Mouse (Mus musculus) large intestine, adult 2 months (tissue): ENCODE results near the gene Nek7. TPM values are rescaled to one million over a fixed set of nuclear protein-coding genes. Genes with fewer than 3 reads are reported as not detected.

ENCODE experiments used
- DNase-seq: peaks from one replicate; pipeline ENCODE4 v3.0.0-alpha.2; 2012; ENCODE audit warnings: low read depth, low spot score
- WGBS: fragments of 180-500 bp; shearing (Covaris S2); methylation state at CpG from one replicate; pipeline ENCODE4 v1.1.7; 2018; 5-methylcytosine and 5-hydroxymethylcytosine counted together
- polyA plus RNA-seq: library from polyadenylated mRNA; depleted of rRNA; stranded (reverse); fragments of >200 nt; gene quantifications from 2 replicates; pipeline ENCODE4 v1.2.3, GENCODE M21; 2012

Gene Nek7
- polyA plus RNA-seq, 1 experiment, result 3.7 TPM

DNA sequence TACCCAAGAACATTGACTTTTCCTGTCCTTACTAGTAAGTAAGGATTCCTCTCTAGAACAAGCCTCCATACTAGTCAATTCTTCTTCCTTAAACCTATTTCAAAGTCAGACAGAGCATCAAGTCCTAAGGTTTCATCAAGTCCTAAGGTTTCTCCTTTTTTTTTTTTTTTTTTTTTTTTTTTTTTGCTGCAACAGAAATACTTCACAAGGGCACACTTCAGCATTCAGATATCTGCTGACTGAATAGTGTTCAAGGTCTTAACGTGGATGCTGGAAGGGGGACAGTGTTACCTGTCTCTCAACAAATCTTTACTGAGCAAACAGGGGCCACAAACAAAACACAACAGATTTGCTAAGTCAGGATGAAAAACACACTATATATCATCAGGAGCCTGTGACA is 7.8 kb downstream of the Nek7 start:
- 70% methylated on average over 1 of the region's 1 CpGs for WGBS

GRCm38 (mm10) chr1:138609176-138609575 is 10.8 kb downstream of the Nek7 start:
- DNase-seq, result no peak

More for the DNA sequence above, 7.8 kb downstream of the Nek7 start:
- no peak for DNase-seq

DNA sequence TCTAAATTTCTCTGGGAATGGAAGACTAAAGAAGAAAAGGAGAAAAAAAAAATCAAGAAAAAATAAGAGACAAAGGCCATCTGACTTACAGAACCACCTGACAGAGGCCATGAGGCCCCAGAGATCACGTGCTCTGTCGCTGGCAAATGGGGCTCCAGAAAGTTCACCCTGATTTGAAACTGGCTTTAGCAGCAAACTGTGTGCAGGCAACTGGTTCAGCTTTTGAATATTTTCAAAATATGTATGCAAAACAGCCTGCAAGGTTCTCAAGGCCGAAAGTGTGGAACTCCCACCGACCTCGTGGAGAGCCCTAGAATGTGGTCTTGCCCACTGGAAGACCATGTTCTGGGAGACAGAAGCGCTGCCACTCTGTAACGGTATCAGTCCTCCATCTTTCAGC is 11.6 kb downstream of the Nek7 start:
- 94% methylated on average over 7 of the region's 7 CpGs for WGBS
- DNase-seq, result no peak

More at GRCm38 (mm10) chr1:138609176-138609575, 10.8 kb downstream of the Nek7 start:
- 88% methylated on average over 12 of the region's 12 CpGs for WGBS

DNA sequence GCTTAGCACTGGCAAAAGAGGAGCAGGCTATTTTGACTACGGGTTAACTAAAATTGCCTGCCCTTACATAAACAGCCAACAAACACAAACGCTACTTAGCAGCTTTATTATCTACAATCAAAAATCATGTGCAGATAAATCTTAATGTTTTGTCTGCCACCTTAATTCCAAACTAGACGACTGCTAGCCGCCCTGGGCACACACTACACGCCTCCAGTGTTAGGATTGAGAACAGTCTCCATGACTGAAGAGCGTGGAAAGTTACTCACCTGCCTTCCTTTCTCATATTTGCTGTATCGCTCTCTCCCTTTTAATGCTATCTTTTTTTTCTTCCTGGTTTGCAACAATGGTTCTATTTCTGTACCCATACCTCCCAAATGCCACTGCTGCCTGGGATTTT is 12.1 kb downstream of the Nek7 start:
- 77% methylated on average over 7 of the region's 7 CpGs for WGBS
- no peak for DNase-seq

GRCm38 (mm10) chr1:138606771-138607170 is 13.2 kb downstream of the Nek7 start:
- DNase-seq, result no peak

DNA sequence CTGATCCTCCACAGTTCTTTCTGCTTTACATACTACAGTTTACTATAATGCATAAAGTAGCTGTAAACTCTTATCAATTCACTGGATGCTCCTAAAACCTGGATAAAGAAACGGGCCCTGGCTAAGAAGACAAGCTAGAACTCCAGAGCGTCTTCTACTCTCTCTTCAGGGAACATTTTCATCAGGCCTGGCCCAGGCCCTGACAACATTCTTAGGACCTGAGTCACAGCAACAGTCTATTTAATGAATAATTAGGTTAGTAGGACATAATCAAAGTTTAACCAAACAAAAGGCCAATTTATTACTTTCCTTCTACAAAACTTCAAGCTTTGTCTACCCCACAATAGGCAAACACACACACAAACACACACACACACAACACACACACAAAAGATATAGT is 15.2 kb downstream of the Nek7 start:
- DNase-seq, result no peak
- 60% methylated on average over 2 of the region's 2 CpGs for WGBS

More at GRCm38 (mm10) chr1:138606771-138607170, 13.2 kb downstream of the Nek7 start:
- WGBS, result 75% methylated on average over 8 of the region's 8 CpGs

GRCm38 (mm10) chr1:138603974-138604373 is 16.0 kb downstream of the Nek7 start:
- 99% methylated on average over 4 of the region's 4 CpGs for WGBS
- DNase-seq, result no peak

- WGBS, result 90% methylated on average over 11 of the region's 11 CpGs
- no peak for DNase-seq
Measured at GRCm38 (mm10) chr1:138598087-138598486, 21.9 kb downstream of the Nek7 start.

DNA sequence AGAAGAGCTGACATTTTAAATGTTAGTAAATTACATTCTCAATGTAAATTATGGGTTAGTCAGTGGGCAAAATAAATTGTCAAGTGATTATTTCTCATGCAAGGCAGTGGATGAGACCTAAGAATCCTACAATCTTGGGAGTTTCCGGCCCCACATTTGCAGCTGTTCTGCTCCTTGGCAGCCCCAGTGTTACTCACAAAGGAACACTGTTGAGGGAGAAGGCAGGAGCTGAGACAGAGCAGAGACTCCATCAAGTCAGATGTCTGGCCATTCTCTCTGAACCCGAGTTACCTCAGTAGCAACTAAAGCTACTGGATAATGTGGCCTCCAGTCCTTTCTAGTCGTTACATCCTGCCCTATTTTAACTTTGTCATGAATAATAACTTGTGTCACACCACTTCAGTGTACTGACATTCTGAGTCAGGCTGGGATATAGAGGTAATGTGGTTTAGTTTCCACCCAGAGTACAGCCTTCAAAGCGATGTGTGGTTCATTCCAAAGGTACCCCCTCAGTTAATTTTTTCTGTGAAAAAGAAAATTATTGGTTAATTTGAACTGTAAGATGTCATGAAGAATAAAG is 23.7 kb downstream of the Nek7 start:
- no peak for DNase-seq
- WGBS, result 76% methylated on average over 4 of the region's 4 CpGs

DNA sequence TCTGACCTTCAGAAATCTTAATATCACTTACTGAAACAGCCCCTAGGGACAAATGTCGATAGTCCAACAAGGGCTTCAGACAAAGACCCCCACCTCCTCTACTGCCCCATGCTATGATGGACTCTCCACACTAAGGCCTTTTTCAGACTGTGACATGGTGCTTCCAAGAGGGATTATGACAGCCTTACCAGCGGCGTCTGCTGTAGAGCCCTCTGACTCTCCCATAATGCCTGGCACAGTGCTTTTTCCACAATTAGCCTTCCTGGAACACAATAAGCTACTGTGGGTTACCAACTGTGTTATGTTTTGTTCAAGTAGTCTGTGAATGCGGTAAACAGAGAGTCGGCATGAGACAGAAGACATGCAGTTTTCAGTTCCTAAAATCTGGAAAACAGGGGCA is 25.0 kb downstream of the Nek7 start:
- no peak for DNase-seq
- WGBS, result 81% methylated on average over 5 of the region's 5 CpGs

GRCm38 (mm10) chr1:138593922-138594321 is 26.0 kb downstream of the Nek7 start:
- 84% methylated on average over 5 of the region's 5 CpGs for WGBS

DNA sequence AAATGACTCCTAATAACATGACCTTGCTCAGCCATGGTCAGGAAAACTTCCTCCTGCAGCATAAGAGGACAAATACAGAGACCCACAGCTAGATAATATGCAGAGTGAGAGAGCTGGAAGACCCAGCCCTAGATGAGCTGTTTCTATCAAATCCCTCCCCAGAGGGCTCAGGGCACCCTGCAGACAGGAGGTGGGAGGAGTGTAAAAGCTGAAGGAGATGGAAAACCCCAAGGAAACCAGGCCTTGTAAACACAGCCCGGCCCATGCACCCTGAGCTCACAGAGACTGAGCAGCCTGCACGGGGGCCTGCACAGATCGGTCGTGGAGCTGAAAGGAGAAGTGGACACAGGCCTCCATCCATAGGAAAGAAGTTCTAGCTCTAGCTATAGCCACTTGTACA is 27.5 kb downstream of the Nek7 start:
- 69% methylated on average over 4 of the region's 4 CpGs for WGBS

More at GRCm38 (mm10) chr1:138593922-138594321, 26.0 kb downstream of the Nek7 start:
- DNase-seq, result no peak

GRCm38 (mm10) chr1:138590451-138591022 is 29.4 kb downstream of the Nek7 start:
- DNase-seq, result no peak
- 45% methylated on average over 8 of the region's 8 CpGs for WGBS

More for the DNA sequence above, 27.5 kb downstream of the Nek7 start:
- DNase-seq, result no peak

DNA sequence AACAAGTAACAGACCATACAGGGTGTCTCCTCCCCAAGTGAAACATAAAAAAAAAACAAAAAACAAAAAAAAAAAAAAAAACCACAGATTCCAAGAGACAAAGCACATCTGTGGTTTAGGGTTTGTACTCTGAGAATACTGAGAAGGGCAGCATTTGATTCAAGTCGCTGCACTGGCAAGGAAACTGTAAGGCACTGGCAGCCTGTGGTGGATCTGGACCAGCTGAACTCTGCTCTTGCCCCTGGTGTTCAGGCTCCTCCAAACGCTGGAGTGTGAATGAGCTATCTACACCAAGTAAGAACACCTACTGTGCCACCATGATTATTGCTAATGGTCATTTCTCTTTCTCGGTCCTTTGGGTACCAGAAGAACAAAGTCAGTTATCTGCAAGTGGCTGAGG is 30.8 kb downstream of the Nek7 start:
- no peak for DNase-seq

GRCm38 (mm10) chr1:138587812-138588211 is 32.1 kb downstream of the Nek7 start:
- WGBS, result 34% methylated on average over 3 of the region's 3 CpGs
- no peak for DNase-seq

More for the DNA sequence above, 30.8 kb downstream of the Nek7 start:
- 79% methylated on average over 3 of the region's 3 CpGs for WGBS

GRCm38 (mm10) chr1:138586891-138587290 is 33.0 kb downstream of the Nek7 start:
- DNase-seq, result no peak
- 92% methylated on average over 2 of the region's 2 CpGs for WGBS

DNA sequence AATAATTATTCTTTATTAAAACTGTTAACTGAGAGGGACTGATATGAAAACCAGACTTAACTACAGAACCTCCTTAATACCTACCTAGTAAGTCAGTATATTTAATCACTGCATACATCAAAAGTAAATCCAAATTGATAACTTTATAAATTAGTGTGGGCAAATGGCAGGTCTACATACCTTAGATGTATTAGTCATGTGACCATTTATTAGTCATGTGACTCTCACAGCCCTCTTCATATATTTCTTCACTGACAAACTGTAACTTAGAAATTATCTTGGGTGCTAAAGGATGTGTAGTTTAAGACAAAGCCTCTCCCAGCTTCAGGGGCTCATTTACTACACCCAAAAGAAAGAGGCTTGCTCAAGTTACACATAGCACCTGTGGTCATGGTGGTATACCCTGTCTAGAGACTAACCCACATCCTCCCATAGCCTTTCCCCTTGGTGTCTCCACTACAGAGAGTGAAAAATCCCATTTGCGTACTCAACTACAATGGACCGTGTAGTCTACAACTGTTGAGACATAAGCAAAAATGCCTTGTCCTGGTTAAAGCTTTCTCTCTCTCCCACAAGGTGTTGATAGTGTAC is 35.4 kb downstream of the Nek7 start:
- no peak for DNase-seq

DNA sequence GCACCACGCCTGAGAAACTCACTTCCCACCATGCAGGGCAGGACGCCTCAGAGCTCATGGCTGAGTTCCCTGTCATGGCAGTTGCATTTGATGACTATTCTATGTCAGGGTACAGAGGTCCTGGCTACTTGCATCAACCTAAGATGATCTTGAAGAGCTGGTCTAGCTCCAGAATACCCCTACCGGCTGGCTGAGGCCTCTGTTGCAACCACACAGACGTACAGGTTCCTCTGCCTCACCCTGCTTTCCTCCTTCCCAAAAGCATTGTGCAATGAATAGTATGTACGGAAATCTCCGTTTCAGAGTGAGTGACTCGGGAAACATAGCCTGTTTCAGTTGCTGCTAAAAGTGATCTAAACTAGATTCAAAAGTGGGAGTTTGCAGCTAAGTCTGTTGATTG is 37.7 kb downstream of the Nek7 start:
- 85% methylated on average over 7 of the region's 7 CpGs for WGBS
- no peak for DNase-seq

More for the DNA sequence above, 35.4 kb downstream of the Nek7 start:
- WGBS, result 94% methylated on average over 2 of the region's 2 CpGs

DNA sequence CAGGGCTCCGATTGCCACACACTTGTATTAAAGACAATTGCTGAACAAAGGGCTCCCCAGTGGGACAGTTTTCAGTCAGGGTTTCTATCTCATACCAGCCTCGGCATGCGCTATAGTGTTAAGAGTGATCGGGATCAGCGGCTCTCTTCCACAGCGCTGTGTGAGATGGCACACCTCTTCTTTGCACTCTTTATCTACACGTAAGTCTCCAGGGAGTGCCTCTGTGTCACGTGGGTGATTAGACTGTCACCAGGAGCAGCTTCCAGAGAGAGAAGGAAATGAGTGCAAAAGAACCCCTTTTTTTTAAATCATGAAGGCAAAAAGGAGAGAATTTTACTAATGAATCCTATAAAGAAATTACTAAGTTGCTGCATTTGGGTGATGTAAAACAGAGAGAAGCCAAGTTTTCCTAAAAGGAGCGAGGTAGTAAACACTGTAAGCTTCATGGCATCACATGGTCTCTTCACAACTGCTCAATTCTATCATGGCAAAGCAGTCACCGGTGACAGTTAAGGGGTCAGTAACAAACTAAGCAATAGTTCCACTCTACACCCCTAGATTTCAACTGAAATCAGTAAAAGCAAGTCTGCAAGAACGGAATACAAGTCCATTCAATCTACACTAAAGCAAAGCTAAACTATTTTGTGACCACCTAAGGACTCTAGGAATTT is 40.0 kb downstream of the Nek7 start:
- DNase-seq, result no peak
- WGBS, result 82% methylated on average over 11 of the region's 11 CpGs

- WGBS, result 92% methylated on average over 7 of the region's 7 CpGs
- DNase-seq, result no peak
Measured at GRCm38 (mm10) chr1:138579207-138579606, 40.7 kb downstream of the Nek7 start.

- 56% methylated on average over 7 of the region's 7 CpGs for WGBS
- no peak for DNase-seq
Measured at GRCm38 (mm10) chr1:138576803-138577202, 43.1 kb downstream of the Nek7 start.
